Mouse (Mus musculus) lung, postnatal 25 days (tissue): ENCODE results near the gene Arpc4.

Experiments used
- DNase-seq: peaks from one replicate; pipeline ENCODE4 v3.0.0; 2022; ENCODE audit warnings: low spot score

Gene Arpc4

DNA sequence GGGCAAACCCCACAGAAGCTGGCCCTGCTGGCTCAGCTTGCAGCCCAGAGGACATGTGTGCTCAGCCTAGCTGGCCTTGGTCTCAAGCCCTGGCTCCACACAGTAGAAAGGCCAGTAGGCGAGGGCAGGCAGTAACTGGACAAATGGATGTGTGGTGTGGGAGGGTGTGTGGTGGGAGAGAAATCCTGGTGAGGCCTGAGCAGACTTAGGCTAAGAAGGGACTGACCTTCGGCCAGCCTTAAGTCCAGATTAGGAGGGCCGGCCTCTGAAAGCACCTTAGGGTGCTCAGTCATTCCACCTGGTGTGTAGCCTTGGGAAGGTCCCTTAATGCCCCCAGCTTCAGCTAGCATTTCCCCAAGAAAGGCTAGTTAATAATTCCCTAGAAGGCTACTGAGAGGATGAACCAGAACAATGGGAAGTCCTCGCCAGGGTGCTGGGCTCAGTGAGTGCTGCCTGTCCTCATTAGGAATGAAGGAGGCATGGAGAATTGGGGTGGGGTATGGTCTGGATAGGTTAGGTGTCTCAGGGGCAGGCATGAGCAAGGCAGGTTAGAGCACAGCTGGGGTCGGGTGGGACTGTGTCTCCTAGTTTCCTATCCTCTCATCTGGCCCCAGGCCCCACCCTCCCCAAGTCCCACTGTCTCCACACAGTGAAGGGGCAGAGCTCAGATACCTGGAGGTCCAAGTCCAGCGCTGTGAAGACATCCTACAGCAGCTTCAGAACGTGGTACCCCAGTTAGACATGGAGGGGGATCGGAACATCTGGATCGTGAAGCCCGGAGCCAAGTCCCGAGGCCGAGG is 26.9 kb downstream of the Arpc4 start:
- DNase-seq, result no peak

DNA sequence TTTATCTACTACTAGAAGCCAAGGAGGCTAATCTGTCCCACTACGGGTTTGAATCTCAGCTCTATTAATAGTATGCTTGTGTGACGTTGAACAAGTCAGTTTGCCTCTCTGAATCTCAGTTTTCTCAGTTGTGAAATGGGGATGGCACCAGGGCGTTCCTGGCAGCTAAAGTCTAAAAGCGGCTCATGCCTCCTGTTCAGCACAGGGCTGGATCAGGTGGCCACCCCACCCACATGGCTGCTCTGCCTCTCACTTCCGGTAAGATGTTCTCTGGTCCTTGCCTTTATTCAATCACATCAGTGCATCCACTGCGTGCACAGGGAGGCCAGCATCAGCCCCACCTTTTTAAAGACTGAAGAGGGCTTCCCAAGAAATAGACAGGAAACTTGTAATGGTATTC is 27.6 kb downstream of the Arpc4 start:
- no peak for DNase-seq

DNA sequence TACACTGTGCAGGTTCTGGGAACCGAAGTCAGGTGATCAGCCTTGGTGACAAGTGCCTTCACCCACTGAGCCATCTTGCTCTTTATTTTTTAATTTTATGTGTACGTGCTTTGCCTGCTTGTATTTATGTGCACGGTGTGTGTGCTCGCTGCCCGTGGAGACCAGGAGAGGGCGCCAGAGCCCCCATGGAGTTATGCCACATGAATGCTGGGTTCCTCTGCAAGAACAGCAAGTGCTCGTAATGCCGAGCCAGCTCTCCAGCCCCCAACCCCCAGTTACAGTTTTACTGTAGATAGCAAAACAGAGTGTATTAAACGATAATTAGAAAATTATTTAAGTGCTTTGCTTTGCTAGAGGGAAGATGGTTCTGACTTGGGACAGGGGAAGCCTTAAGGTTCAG is 28.8 kb downstream of the Arpc4 start:
- DNase-seq, result no peak

DNA sequence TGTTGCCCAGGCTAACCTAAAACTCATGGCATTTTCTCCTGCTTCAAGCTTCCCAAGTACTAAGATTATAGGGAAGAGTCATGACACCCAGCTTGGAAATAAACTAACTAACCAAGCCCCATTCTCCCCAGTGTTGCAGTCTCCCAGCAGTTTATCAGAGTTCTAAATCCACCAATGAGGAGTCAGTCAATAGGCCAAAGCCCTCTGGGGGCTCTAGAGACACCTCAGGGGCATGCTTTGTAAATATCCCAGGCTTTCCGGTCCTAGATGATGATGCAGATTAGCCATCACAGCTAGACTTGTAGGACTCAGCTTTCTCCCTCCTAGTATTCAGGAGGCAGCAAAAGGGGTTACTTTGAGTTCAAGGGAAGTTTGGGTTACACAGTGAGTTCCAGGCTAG is 32.1 kb downstream of the Arpc4 start:
- no peak for DNase-seq

DNA sequence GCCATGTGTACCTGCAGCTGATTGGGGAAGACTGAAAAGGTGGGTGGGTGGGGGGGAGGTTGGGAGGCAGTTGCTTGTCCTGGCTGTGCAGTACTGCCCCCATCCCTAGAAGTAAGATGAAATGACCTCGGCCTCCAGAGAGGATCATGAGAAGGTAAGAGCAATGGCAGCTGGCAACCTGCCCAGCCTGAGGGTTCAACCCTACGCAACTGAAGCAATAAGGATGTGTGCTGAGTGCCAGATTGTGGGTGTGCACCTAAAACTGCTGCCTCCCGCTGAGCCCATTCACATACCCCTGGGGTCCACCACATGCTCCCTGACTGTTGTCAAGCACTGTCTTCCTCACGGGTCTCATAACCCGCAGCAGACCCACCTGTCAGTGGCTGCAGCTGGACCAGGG is 38.5 kb downstream of the Arpc4 start:
- DNase-seq, result no peak

DNA sequence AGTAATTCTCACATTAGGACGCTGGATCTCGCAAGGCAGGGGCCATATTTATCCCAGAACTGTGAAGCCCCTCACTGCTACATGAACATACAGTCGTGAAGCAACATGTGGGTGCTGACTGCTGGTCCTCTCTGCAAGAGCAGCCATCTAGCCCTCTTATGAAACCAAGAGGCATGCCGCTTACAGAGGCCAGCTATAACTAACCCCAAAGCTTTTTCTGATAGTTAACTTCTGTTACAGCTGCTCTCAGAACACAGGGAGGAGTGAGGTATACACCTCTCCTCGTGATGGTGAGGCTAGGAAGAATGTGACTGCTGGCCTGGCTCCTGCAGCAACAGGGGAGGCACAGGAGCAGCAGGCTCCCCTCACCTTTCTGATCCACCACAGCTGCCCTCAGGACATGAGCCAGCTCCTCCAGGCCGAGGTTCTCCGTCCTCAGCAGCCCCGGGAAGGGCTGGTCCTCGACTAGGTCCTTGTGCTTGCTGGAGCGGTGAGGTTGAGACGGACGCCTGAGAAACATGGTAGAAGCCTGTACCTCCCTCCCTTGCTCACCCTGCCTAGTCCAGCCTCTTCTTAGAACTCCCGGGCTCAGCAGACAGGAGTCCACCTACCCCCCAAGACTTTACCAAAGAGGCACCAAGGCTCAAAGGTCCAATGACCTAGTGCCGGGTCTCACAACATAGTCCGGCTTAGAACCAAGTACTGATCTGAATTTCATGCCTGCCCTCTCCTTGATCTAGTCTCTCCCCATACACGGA is 40.7 kb downstream of the Arpc4 start:
- no peak for DNase-seq

DNA sequence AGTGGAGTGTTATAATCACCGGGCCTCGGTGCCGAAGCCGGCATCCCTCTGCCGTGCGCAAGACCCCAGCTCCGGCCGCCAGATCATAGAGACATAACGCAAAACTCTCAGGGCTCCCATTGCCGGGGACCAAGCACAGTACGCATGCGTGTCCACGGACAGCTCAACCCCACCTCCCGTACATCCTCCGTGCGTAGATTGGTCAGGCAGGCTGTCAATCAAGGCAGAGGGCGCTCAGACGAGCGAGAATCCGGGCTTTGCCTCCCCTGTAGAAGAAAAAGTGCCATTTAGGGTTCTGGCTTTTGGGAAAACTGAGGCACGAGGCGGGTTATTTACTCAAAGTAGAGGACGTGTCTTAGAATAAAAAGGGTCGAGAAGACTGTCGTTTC is 41.3 kb downstream of the Arpc4 start, which contains the start of gene Rpusd3:
TSS of gene Rpusd3 (minus strand) at position 142 of the 389 bp plus-strand sequence.
- peak; percentile 98 for DNase-seq

DNA sequence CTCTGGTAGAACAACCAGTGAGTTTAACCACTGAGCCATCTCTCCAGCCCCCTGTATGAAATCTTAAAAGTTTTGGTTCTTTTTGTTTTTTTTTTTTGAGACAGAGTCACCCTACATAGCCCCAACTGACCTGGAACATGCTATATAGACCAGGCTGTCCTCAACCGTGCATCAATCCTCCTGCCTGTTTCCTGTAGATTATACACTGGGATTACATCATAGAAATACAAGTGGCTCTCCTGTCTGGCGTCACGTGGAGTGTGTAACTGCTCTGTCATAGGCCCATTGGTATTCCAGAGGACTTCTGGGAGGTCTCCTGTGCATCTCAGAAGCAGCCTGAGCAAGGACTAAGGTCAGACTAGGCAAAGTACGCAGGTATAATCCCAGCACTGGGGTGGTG is 45.1 kb downstream of the Arpc4 start:
- DNase-seq, result no peak

DNA sequence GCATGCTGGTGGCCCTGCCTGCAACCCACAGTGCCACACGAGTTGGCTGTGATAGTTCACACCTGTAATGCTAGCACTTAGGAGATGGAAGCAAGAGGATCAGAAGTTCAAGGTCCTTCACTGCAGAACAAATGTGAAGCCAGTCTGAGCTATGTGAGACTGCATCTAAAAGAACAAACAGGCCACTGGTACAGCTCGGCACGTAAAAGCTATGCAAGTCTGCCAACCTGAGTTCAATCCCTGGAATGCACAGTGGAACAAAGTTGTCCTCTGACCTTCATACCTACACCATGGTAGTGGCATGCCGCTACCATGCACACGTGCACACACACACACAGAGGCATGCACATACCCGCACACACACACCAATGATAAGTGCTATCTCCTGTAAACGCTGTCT is 46.3 kb downstream of the Arpc4 start:
- DNase-seq, result no peak

DNA sequence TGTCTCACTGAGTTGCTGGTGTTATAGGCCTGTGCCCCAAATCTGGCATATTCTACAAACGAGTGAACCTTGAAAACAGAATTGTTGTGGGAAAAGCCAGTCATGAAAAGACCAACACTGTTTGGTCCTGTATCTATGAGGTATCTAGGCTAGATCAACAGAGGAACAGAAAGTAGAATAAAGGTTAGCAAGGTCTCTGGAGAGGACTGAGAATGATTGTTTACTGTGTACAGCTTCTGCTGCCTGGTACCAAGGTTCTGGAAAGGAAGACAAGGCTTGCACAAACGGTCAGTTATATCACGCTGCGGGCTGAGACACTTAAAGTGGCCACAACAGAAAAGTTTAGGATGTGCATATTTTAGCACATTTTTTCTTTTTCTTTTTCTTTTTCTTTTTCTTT is 48.8 kb downstream of the Arpc4 start:
- no peak for DNase-seq

DNA sequence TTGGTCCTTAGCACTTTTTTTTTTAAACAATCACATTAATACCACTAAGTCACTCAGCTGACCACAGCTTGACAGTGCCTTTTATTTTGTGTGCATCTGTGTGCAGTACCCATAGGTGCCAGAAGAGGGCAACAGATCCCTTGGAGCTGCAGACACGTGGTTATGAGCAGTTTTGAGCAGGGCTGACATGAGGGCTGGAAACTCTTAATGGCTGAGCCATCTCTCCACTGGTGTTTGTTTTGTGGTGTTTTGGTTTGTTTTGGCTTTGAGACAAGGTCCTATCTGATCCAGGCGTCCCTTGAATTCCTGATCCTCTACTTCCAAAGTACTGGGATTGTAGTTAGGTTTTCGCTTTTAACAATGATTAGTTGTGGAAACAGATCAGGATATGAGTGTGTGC is 49.5 kb downstream of the Arpc4 start:
- peak; percentile 34 for DNase-seq

DNA sequence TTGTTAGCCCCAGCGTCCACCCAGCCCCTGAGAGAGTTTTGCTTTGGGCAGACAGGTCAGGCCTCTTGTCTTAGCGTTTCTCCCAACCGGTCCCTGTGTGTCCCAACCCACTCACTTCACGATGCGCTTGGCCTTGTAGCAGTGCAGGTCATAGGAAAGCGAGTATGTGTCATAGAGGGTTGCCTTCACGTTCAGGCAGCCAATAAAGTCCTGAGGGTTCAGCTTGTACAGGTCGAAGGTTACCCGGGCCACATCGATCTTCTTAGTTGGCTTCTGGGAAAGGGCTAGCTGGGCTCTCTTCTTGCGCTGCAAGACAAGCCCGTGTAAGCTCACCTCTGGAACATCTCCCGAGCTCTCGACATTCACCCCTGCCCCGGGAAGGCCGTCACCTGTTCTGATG is 50.1 kb downstream of the Arpc4 start:
- no peak for DNase-seq

DNA sequence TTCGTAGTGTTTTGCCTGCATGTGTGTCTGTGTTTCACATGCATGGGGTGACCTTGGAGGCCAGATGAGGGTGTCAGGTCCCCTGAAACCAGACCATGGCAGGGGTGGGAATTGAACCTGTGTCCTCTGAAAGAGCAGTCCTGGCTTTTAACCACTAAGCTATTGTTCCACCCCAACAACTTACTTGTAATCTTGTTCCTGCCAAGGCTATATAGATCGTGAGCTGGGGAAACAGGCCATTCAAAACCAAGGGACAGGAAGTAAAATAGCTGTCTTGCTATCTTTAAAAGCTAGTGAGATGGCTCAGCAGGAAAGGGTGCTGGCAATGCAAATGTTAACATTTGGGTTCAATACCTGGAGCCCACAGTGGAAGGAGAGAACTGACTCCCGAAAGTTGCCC is 52.0 kb downstream of the Arpc4 start:
- DNase-seq, result no peak

DNA sequence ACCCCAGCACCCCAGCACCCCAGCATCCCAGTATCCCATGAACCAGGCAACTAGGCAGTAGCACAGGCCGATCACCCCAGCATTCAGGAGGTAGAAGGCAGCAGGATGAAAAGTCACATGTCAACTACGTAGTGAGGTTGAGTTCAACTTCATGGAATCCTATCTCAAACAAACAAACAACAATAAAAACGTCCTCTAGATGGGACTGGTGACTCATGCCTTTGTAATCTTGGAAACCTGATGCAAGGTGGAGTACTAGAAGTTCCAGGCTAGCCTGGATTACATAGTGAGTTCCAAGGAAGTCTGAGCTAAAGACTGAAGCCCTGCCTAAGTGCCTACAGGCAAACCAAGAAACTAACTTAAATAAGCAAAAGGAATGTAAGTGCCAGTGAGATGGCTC is 52.9 kb downstream of the Arpc4 start:
- no peak for DNase-seq

DNA sequence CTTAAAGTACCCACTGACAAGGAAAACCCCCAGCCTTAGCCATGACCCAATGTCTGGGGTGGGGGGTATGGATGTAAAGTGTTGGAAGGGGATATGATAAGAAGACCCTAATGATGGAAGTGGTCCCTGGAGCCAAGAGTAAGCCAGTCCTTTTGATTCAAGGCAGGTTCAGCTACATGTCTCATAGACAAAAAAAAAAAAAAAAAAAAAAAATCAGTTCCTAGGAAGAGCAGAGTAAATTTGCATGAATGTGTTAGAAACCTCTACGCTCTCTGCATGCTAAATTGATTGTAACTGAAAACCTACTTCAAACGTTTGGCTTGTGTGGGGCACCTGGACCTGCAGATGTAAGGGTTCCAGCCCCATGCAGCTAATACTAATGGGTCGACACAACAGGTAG is 53.9 kb downstream of the Arpc4 start:
- no peak for DNase-seq

DNA sequence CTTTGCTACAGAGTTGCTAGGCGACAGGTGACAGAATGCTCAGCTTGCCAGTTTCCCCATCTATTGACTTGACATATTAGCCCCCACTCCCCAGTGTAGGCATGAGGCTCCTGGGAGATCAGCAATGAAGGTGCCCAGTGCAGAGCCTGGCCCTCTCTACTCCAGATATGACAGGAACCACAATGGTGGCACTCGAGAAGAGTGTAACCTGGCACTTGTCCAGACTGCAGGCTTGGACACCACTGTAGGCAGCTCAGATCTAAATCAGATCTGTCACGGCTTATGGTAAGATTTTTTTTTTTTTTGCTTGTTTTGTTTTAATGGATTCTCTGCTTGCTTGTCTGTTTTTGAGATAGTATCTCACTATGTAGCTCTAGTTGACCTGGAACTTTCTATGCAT is 55.7 kb downstream of the Arpc4 start:
- DNase-seq, result no peak

DNA sequence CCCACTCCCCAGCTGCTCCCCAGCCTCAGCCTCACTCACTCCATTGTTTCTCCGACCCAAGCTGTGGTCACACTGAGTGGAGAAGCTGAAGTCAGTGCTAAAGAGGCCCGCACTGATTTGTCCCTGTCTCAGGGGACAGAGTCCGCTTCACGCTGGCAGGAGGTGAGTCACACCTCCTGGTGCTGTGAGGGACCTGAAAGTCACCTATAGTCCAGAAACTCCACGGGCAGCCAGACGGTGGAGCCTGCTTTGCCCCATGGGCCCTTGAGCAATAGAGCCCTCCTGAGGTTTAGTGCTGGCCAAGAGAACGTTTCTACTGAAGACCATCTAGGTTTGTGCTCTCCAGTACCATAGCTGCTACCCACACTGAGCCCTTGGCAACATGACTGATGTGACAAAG is 56.8 kb downstream of the Arpc4 start:
- DNase-seq, result no peak

DNA sequence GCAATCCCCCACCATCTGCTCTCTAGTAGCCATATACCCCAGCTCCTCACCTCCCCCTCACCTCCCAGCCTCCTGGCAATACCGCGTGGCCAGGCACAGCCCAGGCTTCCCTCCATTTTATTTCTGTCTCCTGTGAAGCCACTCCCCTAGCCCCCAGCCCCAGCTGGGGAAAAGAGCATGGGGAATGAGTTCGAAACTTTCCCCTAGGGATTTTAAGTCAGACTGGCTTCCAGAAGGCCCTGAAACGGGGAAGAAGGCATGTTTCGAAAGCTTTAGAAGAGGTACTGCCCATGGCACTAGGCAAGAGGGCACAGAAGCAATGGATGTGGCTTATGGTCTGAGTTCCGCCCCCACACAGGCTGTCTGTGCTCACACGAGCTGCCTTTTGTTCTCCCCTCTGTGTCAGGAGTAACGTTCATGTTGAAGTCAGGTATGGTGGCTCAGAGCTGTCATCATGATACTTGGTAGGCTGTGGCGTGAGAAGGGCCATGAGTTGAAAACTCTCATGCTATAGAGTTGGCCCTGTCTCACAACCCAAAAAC is 57.8 kb downstream of the Arpc4 start, which contains the start of gene Cidec:
TSS of gene Cidec (minus strand) at position 97 of the 542 bp plus-strand sequence.
- DNase-seq, result no peak

DNA sequence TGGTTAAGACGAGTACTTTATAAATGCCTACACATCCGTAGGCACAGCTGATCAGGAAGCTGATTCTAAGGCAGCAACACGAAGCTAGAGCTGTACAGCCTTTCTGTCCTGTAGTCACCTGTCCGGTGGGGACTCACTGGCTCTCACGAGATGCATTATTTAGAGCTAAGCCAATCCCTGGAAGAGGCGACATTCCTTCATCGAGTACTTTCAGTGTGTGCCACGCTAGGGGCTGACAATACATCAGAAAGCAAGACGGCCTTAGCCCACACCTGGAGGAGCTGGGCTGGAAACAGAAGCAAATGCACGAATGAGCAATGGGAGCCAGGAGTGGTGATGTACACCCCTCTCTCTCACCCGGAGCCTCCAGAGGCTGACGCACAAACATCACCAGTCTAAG is 59.2 kb downstream of the Arpc4 start:
- DNase-seq, result no peak

DNA sequence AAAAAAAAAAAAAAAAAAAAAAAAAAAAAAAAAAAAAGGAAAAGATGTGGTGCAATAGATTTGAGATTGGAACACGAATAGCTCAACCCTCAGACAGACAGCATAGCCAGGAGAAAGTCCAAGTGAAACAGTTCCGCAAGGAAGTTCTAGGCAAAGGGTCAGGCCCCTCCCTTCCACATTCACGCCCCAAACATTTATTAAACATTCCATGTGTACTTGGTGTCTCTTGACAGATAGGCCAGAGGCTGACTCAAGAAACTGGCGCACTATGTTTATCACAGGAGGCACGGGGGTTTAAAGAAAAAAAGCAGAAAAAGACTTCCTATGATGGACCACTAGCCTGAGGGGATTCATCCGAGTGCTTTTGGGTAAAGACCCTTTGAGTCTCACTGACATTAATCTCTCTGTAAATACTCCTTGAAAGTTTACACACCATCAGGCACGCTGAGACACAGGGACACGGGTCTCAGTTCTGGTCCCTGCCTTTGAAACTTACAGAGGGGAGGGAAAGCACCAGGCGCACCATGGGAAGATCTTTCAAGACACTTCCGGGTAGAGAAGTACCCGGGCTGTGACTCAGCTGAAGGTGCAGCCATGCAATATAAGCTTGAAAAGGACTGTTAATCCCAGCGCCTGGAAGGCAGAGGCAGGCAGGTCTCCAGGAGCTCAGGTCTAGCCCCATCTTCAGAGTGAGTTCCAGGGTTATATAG is 61.0 kb downstream of the Arpc4 start:
- DNase-seq, result no peak
